Mouse (Mus musculus) midbrain, postnatal 0 days (tissue): ENCODE measurements around the gene 1700013F07Rik. TPM values are rescaled to one million over a fixed set of nuclear protein-coding genes. Genes with fewer than 3 reads are reported as not detected.

Experiments used
- ATAC-seq: fragments of 200-750 bp; cut with Nextera tagmentation; 2 replicates; pipeline ENCODE4 v1.8.0; 2017; ENCODE audit warnings: moderate number of reproducible peaks, mild to moderate bottlenecking, moderate TSS enrichment, moderate library complexity; ENCODE audit not compliant: low FRiP score
- DNase-seq: peaks from one replicate; pipeline ENCODE4 v3.0.0-alpha.2; 2015; ENCODE audit warnings: low spot score
- H3K27ac ChIP-seq: fragments of 300-500 bp; sonication (generic); 2 replicates; pipeline ENCODE4 v1.5.1; 2014; ENCODE audit warnings: low read depth, mild to moderate bottlenecking, low read length, mixed read lengths
- H3K27me3 ChIP-seq: fragments of 300-500 bp; sonication (generic); 2 replicates; pipeline ENCODE4 v1.6.1; 2014; ENCODE audit warnings: low read length, control low read depth, mixed read lengths; ENCODE audit not compliant: insufficient read depth
- H3K36me3 ChIP-seq: fragments of 300-500 bp; sonication (generic); 2 replicates; pipeline ENCODE4 v1.6.1; 2014; ENCODE audit warnings: low read length, control low read depth, mixed read lengths; ENCODE audit not compliant: insufficient read depth
- H3K4me1 ChIP-seq: fragments of 300-500 bp; sonication (generic); 2 replicates; pipeline ENCODE4 v1.6.1; 2014; ENCODE audit warnings: mild to moderate bottlenecking, control low read depth, antibody characterized with exemption, low read length, mixed read lengths; ENCODE audit not compliant: insufficient read depth
- H3K4me2 ChIP-seq: fragments of 300-500 bp; sonication (generic); 2 replicates; pipeline ENCODE4 v1.6.1; 2014; ENCODE audit warnings: low read depth, mild to moderate bottlenecking, low read length, mixed read lengths; ENCODE audit not compliant: poor library complexity, severe bottlenecking
- H3K4me3 ChIP-seq: fragments of 300-500 bp; sonication (generic); 2 replicates; pipeline ENCODE4 v1.5.1; 2014; ENCODE audit warnings: low read depth, mild to moderate bottlenecking, low read length, moderate library complexity
- H3K9ac ChIP-seq: fragments of 300-500 bp; sonication (generic); replicated peaks from 2 replicates; pipeline ENCODE4 v1.6.1; 2014; ENCODE audit warnings: mild to moderate bottlenecking, low read length, moderate library complexity, mixed read lengths; ENCODE audit not compliant: poor library complexity, severe bottlenecking
- H3K9me3 ChIP-seq: fragments of 300-500 bp; sonication (generic); 2 replicates; pipeline ENCODE4 v1.6.1; 2016; ENCODE audit warnings: low read length, control low read depth
- CTCF ChIP-seq: IDR thresholded peaks from 2 replicates; pipeline ENCODE4 v1.5.1; 2016; ENCODE audit warnings: antibody characterized with exemption, mild to moderate bottlenecking
- WGBS: fragments of 180-500 bp; shearing (Covaris S2); extraction: QIAGEN DNeasy Blood & Tissue Kit; methylation state at CpG from one replicate; pipeline ENCODE4 v1.1.7; 2014; 5-methylcytosine and 5-hydroxymethylcytosine counted together
- microRNA-seq: library from miRNA; unstranded; fragments of <30 nt; microRNA quantifications from one replicate; pipeline ENCODE4, GENCODE M21; 2016; ENCODE audit warnings: borderline number of aligned reads
- polyA plus RNA-seq: library from polyadenylated mRNA; unstranded; fragments of >200 nt; fragmentation: Nextera tagmentation; extraction: Ambion mirVana; gene quantifications from 2 replicates; pipeline ENCODE4 v1.2.1, GENCODE M21; 2015
- total RNA-seq: library from RNA; depleted of rRNA; stranded (reverse); fragments of >200 nt; gene quantifications from 2 replicates; pipeline ENCODE4 v1.2.3, GENCODE M21; 2014; rRNA removed

The 1700013F07Rik gene
- total and polyA plus RNA-seq, 2 experiments from 2014 or later: 2.4 to 4.4 TPM

DNA sequence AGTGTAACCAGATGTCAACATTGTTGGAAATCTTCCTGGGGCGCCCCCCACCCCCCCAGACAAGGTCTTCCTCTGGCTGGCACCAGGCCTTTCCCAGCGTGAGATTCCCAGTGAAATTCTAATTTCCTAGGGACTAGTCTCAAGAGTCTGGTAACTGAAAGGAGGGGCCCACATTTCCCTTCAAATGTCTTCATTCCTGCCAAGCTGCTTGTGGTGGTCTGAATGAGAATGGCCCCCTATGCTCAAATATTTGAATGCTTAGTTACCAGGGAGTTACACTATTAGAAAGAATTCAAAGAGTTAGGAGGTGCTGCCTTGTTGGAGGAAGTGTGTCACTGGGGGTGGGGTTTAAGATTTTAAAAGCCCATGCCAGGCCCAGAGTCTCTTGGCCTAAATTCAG, 54.5 kb downstream of the 1700013F07Rik start:
- H3K4me3 ChIP-seq: no peak overlapping the region
- ATAC-seq: no peak
- H3K27ac ChIP-seq: no peak overlapping the region
- H3K9me3 ChIP-seq: no peaks in the 10 kb centered on the region
- WGBS: 40% methylated on average over 2 of the region's 2 CpGs
- H3K9ac ChIP-seq: no peak overlapping the region
- peak; percentile 67 for DNase-seq
- peaks cover 4% of the 10 kb centered on the region; the same call in 1 of the 2 replicates for H3K4me1 ChIP-seq
- no peaks in the 10 kb centered on the region for H3K36me3 ChIP-seq
- no peak overlapping the region for H3K4me2 ChIP-seq
- TF ChIP-seq CTCF: no peak
- no peaks in the 10 kb centered on the region for H3K27me3 ChIP-seq

DNA sequence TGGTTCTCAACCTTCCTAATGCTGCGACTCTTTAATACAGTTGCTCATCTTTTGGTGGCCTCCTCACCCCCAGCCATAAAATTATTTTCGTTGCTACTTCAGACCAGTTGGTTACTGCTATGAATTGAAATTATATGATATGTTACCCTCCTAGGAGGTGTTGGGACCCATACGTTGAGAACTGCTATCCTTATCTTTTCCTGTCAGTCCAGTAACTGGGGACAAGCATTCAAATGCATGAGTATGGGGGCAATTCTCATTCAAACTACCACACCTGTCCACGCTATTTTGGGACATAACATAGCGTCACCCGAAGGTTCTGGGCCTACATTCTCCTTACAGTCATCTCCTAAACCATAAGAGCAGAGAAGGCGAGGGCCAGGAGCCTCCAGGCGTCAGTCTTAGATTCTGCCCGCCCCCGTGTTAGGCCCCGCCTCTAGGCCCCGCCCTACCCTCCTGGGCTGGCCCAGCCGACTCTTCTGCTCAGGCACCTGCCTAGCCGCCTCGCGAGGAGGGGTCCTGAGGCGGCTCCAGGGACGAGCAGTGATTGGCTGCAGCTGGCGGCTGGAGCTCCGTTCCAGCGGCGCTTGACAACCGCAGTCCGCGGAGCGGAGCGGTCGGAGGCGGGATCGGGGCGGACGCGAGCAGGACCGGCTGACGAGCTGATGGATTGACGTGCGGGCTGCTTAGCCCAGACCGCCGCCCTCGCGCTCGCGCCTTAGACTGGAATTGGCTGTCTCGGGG, 57.0 kb downstream of the 1700013F07Rik start, which contains the start of gene Wdr47:
TSS of gene Wdr47 (plus strand) at position 494 of the 744 bp plus-strand sequence.
- ATAC-seq: peak; percentile 99
- WGBS: 5% methylated on average over 44 of the region's 44 CpGs

DNA sequence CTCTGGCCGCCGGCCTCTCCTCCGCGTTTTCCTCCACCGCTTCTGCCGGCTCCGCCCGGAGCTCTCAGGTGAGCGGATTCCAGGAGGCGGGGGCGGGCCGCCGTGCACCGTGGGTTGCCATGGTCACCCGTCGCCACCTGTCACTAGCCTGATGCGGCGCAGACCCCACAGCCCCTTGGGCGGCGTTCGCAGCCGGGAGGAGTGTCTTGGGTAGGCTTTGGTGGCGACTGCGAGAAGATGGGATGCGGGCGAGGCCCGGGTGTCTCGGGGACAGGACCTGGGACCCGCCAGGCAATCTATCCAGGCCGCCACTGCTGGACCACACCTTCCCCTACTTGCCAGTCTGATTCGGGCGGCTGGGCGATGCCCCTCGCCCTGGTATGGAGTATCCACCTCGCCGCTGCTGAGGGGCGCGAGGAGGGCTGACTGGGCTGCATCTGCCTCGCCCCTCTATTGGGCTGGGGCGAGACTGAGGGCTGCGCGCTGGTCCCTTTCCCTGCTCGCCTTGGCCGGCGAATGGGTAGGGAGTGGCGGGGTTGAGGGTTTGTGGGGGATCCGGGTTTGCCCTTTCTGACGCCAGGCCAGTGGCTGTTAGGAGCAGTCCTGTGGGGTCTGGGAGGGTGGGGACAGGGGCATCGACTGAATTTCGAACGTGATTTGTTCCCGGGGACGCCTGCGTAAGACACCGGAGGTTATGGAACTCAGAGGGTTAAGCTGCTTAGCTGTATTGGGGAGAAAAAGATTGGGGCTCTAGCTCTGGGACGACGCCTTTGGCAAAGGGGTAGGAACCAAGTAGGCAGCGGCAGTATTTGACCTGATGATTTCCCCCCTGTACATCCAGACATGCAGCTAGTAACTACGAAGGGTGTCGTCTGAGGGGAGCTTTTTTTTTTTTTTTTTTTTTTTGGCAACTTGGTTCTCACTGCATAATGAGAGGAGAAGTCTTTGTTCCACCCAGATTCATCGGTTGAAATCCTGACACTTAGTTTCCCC, 57.9 kb downstream of the 1700013F07Rik start:
- Histone ChIP-seq H3K4me3 (peak overlapping the region; percentile 79), H3K9me3 (no peaks in the 10 kb centered on the region), H3K9ac (peak overlapping the region; percentile 96), H3K4me1 (peaks cover 5% of the 10 kb centered on the region; the same call in 1 of the 2 replicates), H3K27me3 (no peaks in the 10 kb centered on the region), H3K4me2 (peak overlapping the region; percentile 77), H3K36me3 (no peaks in the 10 kb centered on the region), H3K27ac (peak overlapping the region; percentile 95)
- ATAC-seq (peak; percentile 86), DNase-seq (peak; percentile 44)
- under 1% methylated on average over 53 of the region's 61 CpGs for whole genome bisulfite sequencing
- no peak for TF ChIP-seq CTCF

More for the DNA sequence above, 57.0 kb downstream of the 1700013F07Rik start, which contains the start of gene Wdr47:
- no peaks in the 10 kb centered on the region for H3K9me3 ChIP-seq
- peaks cover 5% of the 10 kb centered on the region; the same call in 1 of the 2 replicates for H3K4me1 ChIP-seq
- peak within 1 kb of the TSS; percentile 79 for H3K4me3 ChIP-seq
- peak within 1 kb of the TSS; percentile 77 for H3K4me2 ChIP-seq
- peak within 1 kb of the TSS; percentile 95 for H3K27ac ChIP-seq
- peak within 1 kb of the TSS; percentile 96 for H3K9ac ChIP-seq
- H3K36me3 ChIP-seq: no peaks in the 10 kb centered on the region
- H3K27me3 ChIP-seq: no peaks in the 10 kb centered on the region
- peak; percentile 2; the same call in 1 of the 2 replicates for TF ChIP-seq CTCF
- peak; percentile 98 for DNase-seq

Small RNAs within 50 kb of the gene (microRNA-seq; reads per million reads assigned to microRNA genes)
- gene Gm22860: not detected

Other genes starting within 250 kb of the 1700013F07Rik start
- gene Mybphl, start 169.2 kb upstream of the 1700013F07Rik start, total RNA-seq: not detected in 2 replicates
- gene Mybphl, start 169.2 kb upstream of the 1700013F07Rik start, polyA plus RNA-seq: 0.13 TPM in 1 of 2 replicates, not detected in the other
- 4.8 and 5.6 TPM in 2 replicates for gene Psrc1, start 150.3 kb upstream of the 1700013F07Rik start, total RNA-seq
- 1.8 and 3.2 TPM in 2 replicates for gene Psrc1, start 150.3 kb upstream of the 1700013F07Rik start, polyA plus RNA-seq
- gene Celsr2, start 118.6 kb upstream of the 1700013F07Rik start, total RNA-seq: 68.5 and 83.4 TPM in 2 replicates
- gene Celsr2, start 118.6 kb upstream of the 1700013F07Rik start, polyA plus RNA-seq: 19.0 and 24.4 TPM in 2 replicates
- 160 and 163 TPM in 2 replicates for gene Sars, start 88.9 kb upstream of the 1700013F07Rik start, total RNA-seq
- gene Sars, start 88.9 kb upstream of the 1700013F07Rik start, polyA plus RNA-seq: 223 and 225 TPM in 2 replicates
- gene 5330417C22Rik, start 2.4 kb downstream of the 1700013F07Rik start, total RNA-seq: 10.1 and 16.1 TPM in 2 replicates
- 19.8 and 22.9 TPM in 2 replicates for gene 5330417C22Rik, start 2.4 kb downstream of the 1700013F07Rik start, polyA plus RNA-seq
- 35.6 and 50.2 TPM in 2 replicates for gene Tmem167b, start 28.3 kb downstream of the 1700013F07Rik start, total RNA-seq
- gene Tmem167b, start 28.3 kb downstream of the 1700013F07Rik start, polyA plus RNA-seq: 40.4 and 41.7 TPM in 2 replicates
- gene Taf13, start 37.5 kb downstream of the 1700013F07Rik start, total RNA-seq: 7.0 and 11.3 TPM in 2 replicates
- gene Taf13, start 37.5 kb downstream of the 1700013F07Rik start, polyA plus RNA-seq: 43.2 and 44.1 TPM in 2 replicates
- 77.6 and 84.9 TPM in 2 replicates for gene Wdr47, start 57.1 kb downstream of the 1700013F07Rik start, total RNA-seq
- 80.1 and 86.0 TPM in 2 replicates for gene Wdr47, start 57.1 kb downstream of the 1700013F07Rik start, polyA plus RNA-seq
- gene Clcc1, start 119.8 kb downstream of the 1700013F07Rik start, total RNA-seq: 39.6 and 55.3 TPM in 2 replicates
- 49.4 and 50.6 TPM in 2 replicates for gene Clcc1, start 119.8 kb downstream of the 1700013F07Rik start, polyA plus RNA-seq
- 8.6 and 10.6 TPM in 2 replicates for gene Gpsm2, start 188.2 kb downstream of the 1700013F07Rik start, total RNA-seq
- 12.7 and 13.3 TPM in 2 replicates for gene Gpsm2, start 188.2 kb downstream of the 1700013F07Rik start, polyA plus RNA-seq
- gene Aknad1, start 205.5 kb downstream of the 1700013F07Rik start, total RNA-seq: not detected in 2 replicates
- not detected in 2 replicates for gene Aknad1, start 205.5 kb downstream of the 1700013F07Rik start, polyA plus RNA-seq